Mouse (Mus musculus): ENCODE data around the gene Rnf38. TPM values are rescaled to one million over a fixed set of nuclear protein-coding genes. Genes with fewer than 3 reads are reported as not detected.

Rnf38 gene
- total RNA-seq, 4 experiments from 2014 or later, result 23.2 to 31.2 (median 26.0) TPM

DNA sequence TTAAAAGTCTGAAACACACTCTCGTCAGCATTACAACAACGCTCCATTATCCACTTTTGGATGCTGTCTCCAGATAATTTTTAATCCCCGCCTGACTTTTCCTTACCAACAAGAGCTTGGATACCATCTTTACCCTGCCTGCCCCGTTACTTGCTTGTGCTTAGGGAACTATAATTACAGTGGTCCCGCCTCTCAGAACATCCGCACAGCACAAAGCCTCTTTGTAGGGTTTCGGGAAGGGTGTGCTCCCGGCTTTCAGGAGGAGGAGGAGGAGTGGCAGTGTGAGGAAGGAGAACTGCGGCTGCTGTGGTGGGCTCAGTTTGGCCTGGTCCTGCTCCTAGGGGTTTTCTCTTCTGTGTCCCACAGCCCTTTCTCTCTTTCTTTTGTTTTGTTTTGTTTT is 9.4 kb downstream of the Rnf38 start:
- DNase-seq (ENCODE audit: low spot score), result no peak

DNA sequence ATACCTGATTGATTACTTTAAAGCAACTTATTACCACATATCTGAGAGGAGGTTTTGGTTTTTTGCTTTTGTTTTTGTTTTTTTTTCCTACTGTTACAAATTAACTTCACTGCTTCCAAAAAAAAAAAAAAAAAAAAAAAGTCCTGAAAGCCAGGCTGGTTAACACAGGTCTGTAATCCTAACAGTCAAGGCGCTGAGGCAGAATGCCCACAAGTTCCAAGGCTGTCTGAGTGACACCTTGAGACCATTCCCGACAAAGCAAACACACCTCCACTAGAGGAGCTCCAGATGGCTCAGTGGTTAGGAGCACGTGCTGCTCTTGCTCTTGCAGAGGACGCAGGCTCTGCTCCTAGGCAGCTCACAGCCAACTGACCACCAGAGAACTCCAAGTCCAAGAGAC is 10.1 kb downstream of the Rnf38 start:
- DNase-seq (ENCODE audit: low spot score), result no peak

DNA sequence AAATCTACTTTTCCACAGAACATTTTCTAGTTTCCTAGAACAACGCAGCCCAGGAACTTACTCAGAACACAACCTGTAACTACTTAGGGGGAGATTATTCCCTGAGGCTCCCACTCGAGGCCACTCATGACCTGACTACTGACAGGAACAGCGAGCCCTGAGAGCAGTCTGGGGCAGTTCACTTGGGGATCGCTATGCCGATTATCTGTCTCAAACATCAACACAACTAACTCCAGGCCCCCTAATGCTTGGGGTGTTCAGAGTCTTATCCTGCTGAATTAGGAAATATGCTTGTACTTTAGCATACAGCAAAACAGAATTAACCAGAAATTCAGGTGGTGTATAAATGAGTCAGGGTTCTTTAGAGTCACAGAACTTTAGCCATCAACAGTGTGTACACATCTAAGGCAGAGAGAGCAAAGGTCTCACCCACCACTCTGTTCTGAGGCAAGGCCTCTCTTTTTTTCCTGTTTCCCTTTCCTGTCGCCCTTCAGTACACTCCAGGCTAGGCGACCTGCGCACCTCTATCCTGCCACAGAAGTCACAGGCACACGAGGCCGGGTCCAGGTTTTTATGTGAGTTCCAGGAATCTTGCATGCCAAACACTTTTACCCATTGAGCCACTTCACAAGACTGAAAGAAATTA is 16.7 kb downstream of the Rnf38 start:
- no peak for DNase-seq (ENCODE audit: low spot score)

DNA sequence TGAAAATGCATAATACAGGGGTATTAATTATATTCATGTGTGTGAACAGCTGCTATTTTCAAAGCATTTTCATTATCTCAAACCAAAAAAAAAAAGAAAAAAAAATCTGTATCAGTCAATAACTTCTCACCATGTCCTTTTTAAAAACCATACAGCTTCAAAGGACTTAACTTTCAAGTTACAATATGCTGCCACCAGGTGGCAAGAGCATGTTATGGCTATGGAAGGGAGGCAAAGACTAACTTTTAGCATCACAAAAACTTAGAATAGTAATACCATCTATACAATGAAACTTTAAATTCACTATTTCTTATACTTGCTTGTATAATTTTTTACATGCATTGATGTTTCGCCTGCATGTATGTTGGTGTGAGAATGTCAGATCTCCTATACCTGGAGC is 33.6 kb downstream of the Rnf38 start:
- no peak for DNase-seq (ENCODE audit: low spot score)

DNA sequence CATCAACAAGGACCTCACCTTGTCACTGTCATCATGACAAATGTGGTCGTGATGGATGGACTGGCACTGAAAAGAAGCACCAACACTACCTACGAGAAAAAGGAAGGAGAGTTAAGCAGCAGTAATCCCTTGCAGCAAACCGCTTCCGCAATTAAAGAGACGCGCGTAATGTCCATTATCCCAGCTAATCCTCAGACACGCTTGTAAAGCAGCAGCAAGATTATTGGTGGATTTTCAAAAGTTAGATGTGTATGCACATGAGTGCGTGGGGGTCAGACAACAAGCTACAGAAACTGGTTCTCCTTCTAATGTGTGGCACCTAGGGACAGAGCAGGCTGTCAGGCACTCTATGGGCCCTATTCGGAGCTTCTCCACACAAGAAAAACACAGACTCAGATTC is 46.2 kb downstream of the Rnf38 start:
- DNase-seq (ENCODE audit: low spot score), result no peak

DNA sequence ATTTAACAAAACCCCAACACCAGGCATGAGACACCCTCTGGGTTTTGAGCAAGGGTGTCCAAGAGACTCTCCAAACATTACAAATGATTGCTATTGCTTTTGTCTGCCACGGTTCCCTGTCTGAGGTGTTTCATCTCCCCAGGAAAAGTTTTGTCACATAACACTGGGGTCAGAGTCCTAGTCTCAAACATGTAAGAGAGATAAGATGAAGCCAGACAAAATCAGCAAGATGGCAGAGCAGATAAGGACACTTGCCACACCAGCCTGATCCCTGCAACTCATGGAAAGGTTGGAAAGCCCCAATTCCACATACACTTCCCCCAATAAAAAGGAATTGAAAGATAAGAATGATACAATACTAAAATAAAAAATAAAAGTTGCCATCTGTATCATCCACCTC is 49.7 kb downstream of the Rnf38 start:
- DNase-seq (ENCODE audit: low spot score), result no peak

DNA sequence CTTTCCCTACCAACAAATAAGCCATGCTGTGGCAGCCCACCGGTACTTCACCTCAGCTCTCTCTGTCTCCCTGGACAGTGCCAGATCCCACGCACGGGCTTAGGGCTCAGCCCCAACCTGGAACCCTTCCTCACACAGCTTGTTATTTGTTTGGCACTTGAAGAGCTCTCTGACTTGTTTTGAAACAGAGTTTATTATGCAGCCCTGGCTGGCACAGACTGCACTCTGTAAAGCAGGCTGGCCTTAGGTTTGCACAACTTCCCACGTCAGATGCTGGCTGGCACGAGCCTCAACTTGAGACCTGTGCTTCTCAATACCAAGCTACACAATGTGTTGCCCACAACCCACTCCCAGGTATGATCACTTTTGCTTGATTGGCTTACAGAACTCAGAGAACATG is 53.8 kb downstream of the Rnf38 start:
- no peak for DNase-seq (ENCODE audit: low spot score)

DNA sequence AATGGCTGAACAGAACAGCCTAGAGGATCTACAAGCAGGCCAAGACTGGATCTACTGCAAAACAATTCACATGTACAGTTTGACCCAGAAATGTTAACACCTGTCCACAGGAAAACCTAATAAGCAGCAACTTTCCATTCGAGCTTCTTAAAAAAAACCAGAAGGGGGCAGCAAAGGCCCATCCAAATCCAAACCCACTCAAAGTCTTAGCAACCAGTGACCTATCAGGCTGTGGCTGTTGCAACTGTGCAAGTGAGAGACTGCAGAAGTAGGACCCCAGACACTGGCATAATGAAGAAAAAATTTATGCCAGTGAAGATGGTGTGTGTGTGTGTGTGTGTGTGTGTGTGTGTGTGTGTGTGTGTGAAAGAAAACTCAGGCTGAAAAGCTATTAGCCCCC is 60.4 kb downstream of the Rnf38 start:
- DNase-seq (ENCODE audit: low spot score), result peak; percentile 51

DNA sequence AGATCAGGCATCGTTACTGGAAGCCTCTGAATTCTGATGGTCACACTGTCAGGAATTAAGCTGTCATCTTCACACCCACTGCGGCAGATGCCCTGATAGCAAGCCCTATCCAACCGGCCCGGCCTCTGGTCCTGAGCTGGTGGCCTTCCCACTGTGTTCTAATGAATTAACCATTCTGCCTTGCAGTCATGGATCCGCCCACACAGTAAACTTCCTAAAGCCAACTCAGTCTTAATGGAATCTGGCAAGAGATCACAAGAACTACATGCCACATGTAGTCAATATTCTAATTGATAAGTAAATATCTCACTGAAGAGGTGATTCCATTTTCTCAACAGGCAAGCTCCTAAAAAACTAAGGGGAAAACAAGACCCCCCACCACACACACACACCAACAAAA is 60.9 kb downstream of the Rnf38 start:
- no peak for DNase-seq (ENCODE audit: low spot score)

DNA sequence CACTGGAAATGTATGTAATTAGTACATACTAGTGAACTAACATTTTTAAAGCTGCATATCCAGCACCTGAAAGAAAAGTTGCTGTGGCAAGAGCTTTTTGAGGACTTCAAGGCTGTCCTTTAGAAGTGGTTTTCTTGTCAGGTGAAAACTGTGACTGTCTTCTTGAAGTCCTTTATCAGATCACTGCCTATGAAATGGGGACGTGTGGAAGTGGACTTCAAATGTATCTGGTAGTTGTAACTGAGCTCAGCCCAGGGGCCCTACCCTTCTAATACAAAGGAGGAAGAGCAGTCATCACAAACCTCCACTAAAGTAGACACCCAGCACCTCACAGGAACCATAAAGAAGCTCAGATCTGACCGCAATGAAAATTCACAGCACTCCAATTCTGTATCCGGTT is 63.7 kb downstream of the Rnf38 start:
- DNase-seq (ENCODE audit: low spot score), result no peak

DNA sequence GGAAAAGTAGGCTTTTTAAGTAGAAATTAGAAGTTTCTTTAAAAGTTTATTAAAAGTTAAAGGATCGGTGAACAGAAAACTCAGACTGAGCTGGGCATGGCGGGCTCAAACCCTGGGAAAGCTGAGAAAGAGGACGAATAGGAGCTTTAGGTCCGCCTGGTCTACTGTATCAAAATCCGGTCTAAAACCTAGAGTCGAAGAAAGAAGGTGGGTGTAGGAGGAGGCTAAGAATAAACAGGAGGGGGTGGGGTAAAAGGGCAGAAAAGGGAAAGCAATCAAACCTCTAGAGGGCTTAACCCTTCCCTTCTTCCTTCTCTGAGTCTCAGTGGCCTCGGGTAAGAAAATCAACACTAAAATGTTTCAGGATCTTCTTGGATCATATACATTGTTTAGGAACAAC is 64.8 kb downstream of the Rnf38 start:
- DNase-seq (ENCODE audit: low spot score), result no peak

DNA sequence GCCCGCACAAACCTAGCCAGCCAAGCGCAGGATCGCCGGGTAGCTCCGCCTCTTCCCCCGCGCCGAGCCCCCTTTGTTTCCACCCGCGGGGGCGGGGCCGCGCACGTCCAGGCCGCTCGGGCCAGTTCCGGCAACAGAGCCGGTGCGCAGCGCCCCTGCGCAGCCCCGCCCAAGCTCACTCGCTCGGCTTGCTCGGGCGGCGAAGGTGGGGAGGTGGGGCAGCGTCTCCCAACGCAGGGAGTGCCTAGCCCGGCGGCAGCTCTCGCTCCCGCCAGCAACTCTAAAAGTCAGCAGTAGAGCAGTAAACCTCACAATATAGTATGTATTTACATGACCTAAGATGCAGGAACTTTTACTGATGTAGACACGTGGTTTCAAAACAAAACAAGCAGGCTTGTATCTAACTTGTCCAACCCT is 65.3 kb downstream of the Rnf38 start:
- DNase-seq (ENCODE audit: low spot score), result peak; percentile 92

DNA sequence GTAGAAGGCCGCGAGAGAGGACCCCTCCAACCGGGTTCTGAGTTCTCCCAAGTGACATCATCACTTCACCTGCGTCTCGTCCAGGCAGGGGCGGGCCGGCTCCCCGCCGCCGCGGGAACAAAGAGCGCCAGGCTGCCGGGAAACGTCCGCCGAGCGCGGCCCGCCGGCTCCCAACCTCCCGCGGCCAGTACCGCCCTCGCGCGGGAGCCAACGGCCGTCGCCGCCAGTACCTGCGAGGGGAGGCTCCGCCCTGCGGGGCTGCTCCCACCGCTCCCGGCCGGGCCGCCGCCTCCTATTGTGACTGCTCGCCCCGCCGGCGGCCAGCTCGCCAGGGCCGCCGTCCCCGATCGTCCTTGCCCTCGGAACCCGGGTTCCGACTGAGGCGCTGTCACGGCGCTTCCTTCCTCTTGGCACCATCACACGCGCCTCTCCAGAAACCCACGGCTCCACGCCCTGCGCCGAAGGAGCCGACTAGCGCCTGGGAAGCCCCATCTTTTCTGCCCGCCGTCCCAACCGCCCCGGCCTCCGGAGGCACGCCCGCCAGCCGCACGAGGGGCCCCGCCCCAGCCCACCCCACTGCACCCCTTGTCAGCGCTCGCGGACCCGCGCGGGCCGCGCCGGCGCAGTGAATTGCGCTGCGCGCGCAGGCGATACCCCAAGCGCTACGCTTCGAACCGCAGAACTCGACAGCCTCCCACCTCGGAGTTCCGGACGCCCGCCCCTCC is 66.0 kb downstream of the Rnf38 start:
- peak; percentile 66 for DNase-seq (ENCODE audit: low spot score)

DNA sequence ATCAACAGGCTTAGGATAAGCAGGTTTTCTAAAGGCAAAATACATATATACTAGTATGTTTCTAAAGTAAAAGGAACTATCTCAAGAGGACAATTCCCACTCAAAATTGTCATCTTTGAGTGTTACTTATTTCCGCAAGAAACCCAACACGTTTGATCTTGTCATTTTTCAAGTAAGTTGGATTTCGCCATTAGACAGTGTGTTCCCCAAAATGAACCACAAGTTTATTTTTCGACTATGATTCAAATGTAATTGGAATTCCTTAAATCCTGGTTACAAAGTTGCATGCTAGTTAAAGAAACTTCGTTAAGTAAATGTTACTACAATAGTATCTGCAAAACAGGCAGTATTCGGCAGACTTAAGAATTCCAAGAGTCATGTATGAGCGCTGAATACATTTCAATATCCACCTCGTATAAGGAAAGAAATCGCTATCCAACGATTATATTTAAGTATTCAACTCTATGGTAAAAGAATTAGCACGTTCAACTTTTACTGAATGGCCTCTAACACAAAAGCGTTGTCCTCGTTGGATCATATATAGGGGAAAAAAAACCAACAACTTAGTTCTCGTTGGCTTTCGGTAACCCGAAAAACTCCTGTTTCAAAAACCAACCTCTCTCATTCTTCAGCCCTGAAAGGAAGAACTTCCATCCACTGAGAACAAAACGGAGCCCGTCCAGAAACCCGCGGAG is 66.7 kb downstream of the Rnf38 start:
- no peak for DNase-seq (ENCODE audit: low spot score)

DNA sequence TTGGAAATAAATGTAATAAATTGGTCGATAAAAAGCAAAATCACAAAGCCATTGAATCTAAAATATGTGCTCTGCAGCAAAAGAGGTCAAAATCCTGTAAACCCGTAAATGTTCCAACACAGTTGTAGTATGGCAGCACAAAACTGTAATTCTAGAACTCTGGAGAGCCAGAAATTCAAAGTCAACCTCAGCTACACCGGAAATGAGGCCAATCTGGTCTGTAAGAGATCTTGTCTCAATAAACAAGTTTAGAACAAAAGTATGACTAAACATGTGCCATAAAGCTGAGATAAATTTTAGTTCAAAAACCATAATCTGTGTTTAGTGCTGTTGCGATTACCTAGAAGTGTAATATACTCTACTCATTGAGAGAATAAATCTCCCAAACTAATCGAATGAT is 69.0 kb downstream of the Rnf38 start:
- DNase-seq (ENCODE audit: low spot score), result no peak

DNA sequence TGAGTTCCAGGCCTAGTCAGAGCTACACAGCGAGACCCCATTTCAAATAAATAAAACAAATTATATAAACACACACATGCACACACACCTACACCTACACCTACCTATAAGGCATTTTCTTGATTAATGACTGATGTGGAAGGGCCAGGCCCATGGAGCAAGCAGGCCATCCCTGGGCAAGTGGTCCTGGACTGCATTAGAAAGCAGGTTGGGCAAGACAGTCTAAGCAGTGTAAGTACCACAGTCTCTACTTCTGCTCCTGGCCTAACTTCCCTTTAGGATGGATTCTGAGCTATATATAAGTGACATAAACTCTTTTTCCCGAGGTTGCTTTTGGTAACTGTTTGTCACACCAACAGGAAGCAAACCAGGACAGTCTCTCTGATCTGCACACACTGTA is 70.6 kb downstream of the Rnf38 start:
- DNase-seq (ENCODE audit: low spot score), result no peak

DNA sequence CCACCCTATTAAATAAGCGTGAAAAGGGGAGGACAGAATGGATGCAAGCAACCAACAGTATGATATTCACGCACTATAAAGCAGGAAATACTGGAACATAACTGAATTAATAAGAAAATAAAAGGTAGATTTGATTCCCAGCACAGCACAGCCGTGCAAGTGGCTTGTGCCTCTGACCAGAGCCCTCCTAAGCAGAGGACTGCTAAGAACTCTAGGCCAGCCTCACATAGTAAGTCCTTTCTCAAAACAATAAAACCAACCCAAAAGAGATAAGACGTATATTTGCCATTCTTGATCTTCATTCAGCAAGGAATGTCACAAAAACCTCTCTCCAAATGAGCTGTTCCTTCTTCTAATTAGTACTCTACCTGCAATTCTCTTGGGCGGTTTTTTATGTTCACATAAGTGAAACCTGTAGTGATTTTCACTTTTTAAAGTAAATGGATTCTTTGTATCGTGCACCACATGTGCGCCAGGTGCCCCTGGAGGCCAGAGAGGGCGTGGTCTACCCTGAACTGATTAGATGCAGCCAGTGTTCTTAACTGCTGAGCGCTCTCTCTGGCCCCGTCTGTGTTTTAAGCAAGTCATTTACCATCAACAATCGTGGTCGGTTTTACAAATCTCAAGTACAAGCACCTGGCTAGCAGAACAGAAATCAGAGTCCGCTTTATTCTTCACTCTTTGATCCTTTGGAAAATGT is 72.4 kb downstream of the Rnf38 start:
- no peak for DNase-seq (ENCODE audit: low spot score)

DNA sequence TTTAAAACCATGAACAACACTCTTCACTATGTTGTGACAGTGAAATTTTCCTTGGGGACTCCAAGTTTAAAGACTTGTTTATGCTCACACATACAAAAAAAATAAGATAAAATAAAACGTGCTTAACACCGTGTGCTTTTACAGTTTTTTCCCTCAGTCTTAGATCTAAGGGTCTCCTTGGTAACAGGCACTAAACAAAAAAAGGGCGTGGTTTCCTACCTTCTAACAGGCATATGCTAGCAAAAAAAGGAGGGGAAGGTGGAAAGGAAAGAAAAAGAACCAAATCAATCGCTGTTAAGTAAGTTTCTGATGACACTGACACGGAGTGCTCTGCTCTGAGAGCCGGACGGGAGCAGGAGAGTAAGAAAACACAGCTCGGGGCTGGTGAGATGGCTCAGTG is 73.8 kb downstream of the Rnf38 start:
- DNase-seq (ENCODE audit: low spot score), result no peak

DNA sequence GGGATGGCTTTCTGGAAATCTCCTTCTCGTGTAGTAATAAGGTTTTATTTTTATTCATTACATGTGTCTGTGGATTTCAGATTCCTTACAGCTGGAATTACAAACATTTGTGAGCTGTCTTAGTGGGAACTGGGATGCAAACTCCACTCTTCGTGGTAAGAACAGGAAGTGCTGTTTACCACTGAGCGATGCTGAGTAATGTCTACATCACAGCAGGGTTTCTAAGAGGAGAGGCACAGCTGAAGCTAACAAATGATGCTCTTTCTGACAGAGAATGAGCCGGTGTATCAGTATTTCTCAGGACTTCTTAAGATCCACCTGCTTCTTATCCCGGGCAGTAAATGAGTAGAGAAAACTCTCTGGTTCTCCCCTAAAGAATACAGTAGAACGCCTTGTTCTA is 77.1 kb downstream of the Rnf38 start:
- no peak for DNase-seq (ENCODE audit: low spot score)

DNA sequence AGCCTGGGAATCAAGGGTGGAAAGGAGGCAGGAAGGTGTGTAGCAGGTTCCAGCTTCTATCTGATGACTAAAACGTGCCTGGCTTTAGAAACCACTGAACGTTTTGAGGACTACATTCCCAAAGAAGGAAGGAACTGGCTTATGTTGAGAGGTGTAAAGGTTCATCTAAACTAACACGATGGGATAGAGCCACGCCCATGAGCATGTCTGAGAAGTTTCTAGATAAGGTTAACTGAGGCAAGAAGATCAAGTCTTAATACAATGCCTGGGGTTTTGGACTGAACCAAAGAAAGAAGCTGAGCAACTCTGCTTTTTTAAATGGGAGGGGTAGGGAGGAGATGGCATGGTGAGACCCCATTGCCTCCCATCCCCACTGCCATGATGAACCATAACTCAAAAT is 78.7 kb downstream of the Rnf38 start:
- DNase-seq (ENCODE audit: low spot score), result no peak

DNA sequence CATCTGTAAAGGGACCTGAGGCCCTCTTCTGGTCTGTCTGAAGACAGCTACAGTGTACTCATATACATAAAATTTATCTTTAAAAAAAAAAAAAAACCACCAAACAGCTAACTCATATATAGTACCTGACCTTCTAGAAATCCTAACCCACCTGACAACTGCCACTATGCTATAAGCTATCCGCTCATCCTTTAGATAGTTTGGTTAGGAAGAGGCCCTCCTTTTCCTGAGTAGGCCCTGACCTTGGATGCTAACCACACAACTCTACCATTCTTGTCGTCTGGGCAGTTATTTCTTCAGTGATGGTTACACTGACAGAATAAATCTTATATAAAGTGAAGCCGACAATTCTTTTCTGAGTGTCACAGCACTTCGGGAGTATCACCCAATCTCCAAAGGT is 80.7 kb downstream of the Rnf38 start:
- DNase-seq (ENCODE audit: low spot score), result no peak

DNA sequence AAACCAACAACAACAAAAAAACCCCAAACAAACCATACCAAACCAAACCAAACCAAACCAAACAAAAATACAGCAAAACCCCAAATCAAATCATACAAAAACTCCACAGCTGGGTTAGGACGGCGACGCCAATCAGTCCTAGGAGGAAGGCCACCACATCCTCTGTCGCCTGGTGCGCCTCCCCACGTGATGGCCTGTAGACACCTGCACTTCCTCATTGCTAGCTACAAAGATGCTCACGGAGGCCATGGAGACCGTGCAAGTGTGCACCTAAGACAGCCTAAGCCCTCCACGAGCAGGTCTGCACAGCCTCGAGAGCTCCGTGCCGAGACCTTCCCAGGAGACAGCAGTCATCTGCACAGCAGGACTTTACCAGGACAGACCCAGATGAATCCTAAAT is 106.8 kb downstream of the Rnf38 start:
- no peak for DNase-seq (ENCODE audit: low spot score)
